Mouse (Mus musculus) CD4-positive, CD25-positive, alpha-beta regulatory T cell, adult 4 months (primary cell): Measurements from ENCODE around the gene Gm8126. TPM values are rescaled to one million over a fixed set of nuclear protein-coding genes. Genes with fewer than 3 reads are reported as not detected.
"Not testable (repeated sequence)": the region's sequence is repeated elsewhere in the genome, so short reads cannot be mapped to it uniquely, and the experiment has no call there.

Source experiments
- ATAC-seq: one replicate; pipeline ENCODE4 v1.8.0; 2017
- polyA plus RNA-seq, 2 experiments: library from polyadenylated mRNA; unstranded; fragments of 100-300 nt; shearing (Covaris generic); gene quantifications; one replicate each; pipeline ENCODE4 v1.2.1; 2017

Gm8126 gene
- not detected for polyA plus RNA-seq

DNA sequence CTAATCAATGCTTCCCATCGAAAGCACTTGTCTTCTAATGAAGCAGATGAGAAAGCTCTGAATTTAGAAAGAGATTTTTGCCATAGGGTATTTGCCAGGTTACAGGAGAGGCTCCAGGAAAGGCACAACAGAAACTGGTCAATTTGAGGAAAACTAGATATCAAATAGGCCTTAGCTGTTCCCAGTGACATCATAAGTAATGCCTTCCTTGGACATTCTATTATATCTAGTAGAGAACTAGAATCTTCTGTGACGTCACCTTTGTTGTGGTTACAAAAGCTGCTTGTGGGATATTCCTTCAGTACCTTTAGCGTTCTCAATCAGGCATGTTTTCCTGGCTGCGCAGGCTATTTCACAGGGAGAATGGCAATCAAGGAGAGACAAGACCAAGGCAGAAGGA lies at the start of gene Gm8126:
Gm8126 (plus strand) TSS at position 301 of the 400 bp plus-strand sequence.
- not testable (repeated sequence) for ATAC-seq

DNA sequence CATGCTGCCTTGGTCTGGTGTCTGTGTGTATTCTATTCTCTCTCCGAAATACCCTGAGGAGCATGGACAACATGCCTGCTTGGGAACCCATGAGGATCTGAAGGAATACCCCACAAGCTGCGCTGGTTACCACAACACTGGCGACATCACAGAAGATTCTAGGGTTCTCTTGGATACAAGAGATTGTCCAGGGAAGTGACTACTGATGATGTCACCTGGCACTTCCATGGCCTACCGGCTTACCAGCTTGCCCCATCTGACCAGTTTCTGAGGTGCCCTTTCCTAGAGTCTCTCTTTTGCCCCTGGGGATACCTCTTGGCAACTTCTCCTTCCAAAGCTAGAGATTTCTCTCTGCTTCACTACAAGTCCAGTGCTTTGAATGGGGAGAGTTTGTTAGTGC lies 23.2 kb upstream of the Gm8126 start, which contains the start of gene Gm8122:
Gm8122 (minus strand) TSS at position 101 of the 400 bp plus-strand sequence.
- not testable (repeated sequence) for ATAC-seq

DNA sequence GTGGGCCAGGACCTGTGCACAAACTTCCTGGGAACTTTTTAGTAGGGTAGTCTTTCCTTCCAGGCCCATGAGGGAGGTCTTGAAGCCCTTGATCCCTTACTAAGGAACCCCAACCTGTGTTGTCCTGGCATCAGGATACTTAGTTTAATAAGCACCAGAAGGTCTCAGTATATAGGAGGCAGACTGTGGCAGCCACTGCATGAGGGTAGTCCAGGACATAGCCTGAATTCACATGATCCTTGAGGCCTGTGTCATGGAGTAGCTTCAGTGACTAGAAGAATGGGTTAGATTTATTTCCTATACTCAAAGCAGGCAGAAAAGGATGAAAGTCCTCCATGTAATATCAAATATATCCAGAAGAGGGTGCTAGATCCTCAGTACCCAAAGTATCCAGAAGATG lies 20.7 kb upstream of the Gm8126 start:
- ATAC-seq = not testable (repeated sequence)

GRCm38 (mm10) chr14:43249611-43250170 lies 8.8 kb upstream of the Gm8126 start:
- ATAC-seq = not testable (repeated sequence)

DNA sequence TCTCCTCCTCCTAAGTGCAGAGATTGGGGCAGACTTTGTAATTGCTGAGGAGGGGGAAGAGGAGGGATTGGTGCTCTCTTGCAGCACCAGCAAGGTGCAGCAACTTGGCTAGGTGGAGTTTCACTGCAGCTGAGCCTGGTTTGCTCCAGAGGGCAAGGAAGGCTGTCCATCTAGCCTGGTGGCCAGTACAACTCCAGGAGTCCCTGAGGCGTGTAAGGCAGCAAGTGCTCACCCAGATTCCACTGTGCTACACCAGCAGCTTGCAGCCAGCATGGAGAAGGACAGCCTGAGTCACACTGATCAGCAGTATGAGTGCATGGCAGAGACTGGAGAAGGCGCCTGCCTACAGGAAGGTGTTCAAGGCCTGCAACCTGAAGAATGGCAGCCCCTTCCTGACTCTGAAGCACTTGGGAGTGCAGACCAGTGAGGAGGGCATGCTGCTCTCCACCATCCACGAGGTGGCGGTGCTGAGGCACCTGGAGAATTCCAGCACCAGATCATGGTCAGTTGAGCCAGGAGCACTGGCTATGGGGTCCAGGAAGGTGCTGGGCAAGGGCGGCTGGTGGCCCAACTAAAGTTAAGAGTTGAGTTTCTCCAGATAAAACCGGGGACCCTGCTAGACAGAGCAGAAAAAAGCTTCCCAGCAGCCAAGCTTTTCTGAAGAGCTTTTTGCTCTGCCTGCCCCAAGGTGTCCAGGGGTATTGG lies 7.7 kb upstream of the Gm8126 start:
- not testable (repeated sequence) for ATAC-seq

- not testable (repeated sequence) for ATAC-seq
Observed at GRCm38 (mm10) chr14:43256511-43256910, 1.9 kb upstream of the Gm8126 start.

GRCm38 (mm10) chr14:43263421-43263820 lies 5.0 kb downstream of the Gm8126 start:
- ATAC-seq = not testable (repeated sequence)

DNA sequence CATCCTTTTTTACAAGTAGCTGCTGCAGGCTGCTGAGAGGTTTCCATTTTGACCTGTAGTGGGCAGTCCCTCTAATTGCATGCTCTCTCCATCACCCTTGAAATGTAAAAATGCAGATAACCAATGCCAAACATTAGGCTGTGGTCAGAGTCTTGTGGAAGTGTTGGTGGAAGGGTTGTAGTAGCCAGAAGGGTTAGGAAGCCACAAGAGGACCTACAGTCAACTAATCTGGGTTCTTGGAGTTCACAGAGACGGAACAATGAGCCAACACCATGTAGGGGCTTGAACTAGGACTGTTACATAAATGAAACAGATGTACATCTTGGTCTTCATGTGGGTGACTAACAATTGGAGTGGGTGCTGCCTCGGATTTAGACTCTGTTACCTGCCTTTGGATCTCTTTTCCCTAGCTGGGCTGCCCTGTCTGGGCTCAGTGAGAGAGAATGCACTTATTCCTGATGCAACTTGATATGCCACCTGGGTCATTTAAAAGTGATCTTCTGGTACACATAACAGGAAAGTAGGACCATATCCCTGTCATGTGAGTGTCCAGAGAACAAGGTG lies 10.2 kb downstream of the Gm8126 start:
- not testable (repeated sequence) for ATAC-seq

- ATAC-seq = not testable (repeated sequence)
Observed at GRCm38 (mm10) chr14:43269211-43269610, 10.8 kb downstream of the Gm8126 start.

- not testable (repeated sequence) for ATAC-seq
Observed at GRCm38 (mm10) chr14:43273161-43273560, 14.7 kb downstream of the Gm8126 start.

GRCm38 (mm10) chr14:43274986-43275511 lies 16.6 kb downstream of the Gm8126 start, which contains the start of gene Gm9732:
Gene Gm9732, plus strand, starts transcription at chr14:43275036.
- ATAC-seq = not testable (repeated sequence)

DNA sequence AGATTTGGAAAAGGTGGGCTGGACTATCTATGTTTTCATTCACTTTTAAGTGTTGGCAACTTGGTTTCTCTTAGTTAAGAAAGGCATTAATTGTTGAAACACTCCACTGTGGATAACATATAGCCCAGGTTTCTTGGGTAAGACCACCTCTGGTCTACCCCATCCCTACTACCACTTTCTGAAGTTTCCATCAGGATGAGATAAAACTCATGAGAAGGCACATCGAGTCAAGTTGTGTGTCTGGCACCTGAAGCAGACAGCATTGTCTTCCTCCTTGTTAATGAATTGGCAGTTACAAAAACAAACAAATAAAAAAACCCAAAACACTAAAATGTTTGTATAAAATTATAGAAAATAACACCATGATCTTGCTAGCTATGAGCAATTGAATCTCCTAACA lies 17.3 kb downstream of the Gm8126 start:
- not testable (repeated sequence) for ATAC-seq

DNA sequence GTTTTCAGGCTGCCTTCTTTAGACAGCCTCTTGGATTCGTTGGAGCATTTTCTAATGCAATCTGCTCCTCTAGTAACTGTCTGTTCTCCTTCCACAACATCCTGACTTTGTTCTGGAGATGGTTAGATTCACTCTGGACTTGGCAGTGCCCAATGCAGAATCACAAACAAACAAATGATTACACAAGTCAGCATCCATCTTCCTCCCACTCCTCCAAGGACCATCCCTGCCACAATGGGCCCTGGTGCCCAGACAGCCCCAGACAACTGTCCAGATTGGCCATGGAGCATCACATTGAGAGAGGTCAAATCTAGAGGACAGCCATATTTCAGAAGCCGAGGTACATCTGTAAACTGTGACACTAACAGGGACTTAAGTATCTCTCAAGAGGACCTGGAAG lies 19.0 kb downstream of the Gm8126 start:
- not testable (repeated sequence) for ATAC-seq

DNA sequence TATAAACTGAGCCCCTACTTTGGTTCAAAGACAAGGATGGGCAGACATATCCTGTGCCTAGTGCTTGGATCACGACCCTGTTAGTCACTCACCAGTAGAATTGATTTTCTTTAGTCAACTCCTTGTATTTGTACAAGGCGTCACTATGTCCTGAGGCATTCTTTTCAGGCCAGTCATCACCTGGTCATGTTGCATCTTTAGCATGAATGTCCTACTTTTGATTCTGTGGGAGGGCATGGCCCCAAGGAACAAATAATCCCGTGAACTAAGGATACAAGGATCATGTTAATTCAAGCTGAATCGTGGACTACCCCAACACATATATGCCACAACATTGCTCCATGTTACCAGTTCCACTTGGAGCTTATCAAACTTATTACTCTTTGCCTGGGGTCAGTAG lies 19.7 kb downstream of the Gm8126 start:
- not testable (repeated sequence) for ATAC-seq

DNA sequence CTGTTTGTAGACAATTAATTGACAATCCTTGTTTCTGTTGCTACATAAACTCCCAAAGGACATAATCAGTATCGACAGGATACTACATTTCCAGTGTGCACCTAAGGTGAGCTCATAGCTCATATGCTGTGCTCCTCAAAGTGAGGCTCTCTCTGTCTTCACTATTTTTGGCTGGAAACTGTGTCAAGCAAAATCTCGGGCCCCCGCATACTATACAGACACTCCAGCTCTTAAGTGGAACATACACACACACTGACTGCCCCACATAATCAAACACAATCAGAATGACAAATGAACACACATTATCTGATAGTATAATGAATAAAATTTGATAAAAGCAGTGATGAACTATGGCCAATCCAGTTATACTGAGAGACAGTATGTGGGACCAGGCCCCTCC lies 20.2 kb downstream of the Gm8126 start:
- ATAC-seq = not testable (repeated sequence)

DNA sequence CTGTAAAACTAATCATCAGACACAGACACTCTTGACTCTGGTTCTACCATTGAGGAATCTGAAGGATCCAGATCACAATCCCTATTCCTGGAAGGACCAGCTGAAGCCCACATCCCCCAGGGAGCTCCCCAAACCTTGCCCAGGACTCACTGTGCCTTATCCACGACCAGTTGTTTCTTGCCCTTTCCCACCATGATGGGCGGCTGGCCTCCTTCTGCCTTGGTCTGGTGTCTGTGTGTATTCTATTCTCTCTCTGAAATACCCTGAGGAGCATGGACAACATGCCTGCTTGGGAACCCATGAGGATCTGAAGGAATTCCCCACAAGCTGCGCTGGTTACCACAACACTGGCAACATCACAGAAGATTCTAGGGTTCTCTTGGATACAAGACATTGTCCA lies 35.1 kb downstream of the Gm8126 start, which contains the start of gene Gm8127:
Gm8127 (minus strand) TSS at position 330 of the 400 bp plus-strand sequence.
- ATAC-seq = not testable (repeated sequence)

Other genes starting within 250 kb of the Gm8126 start
- not detected for gene Gm10376, start 243.0 kb upstream of the Gm8126 start, polyA plus RNA-seq
- gene Gm8094, start 182.0 kb upstream of the Gm8126 start, polyA plus RNA-seq = under 1 TPM in 1 of 2 experiments, not detected in 1; 0.24 TPM
- gene Gm8104, start 158.0 kb upstream of the Gm8126 start, polyA plus RNA-seq = not detected
- not detected for gene Gm7233, start 78.8 kb upstream of the Gm8126 start, polyA plus RNA-seq
- gene Gm8122, start 23.3 kb upstream of the Gm8126 start, polyA plus RNA-seq = not detected
- gene Gm9732, start 16.4 kb downstream of the Gm8126 start, polyA plus RNA-seq = under 1 TPM in 1 of 2 experiments, not detected in 1; 0.50 TPM
- not detected for gene Gm8127, start 35.2 kb downstream of the Gm8126 start, polyA plus RNA-seq
- gene 1700001F09Rik, start 89.2 kb downstream of the Gm8126 start, polyA plus RNA-seq = not detected
- gene Gm8138, start 157.7 kb downstream of the Gm8126 start, polyA plus RNA-seq = not detected